Mouse (Mus musculus): ENCODE measurements around the gene Psma6. TPM values are rescaled to one million over a fixed set of nuclear protein-coding genes. Genes with fewer than 3 reads are reported as not detected.

The Psma6 gene
- polyA plus RNA-seq, 1 experiment from 2014 or later: 378 TPM

Other genes with a start within 250 kb of the Psma6 start
- 65.4 and 70.1 TPM in 2 replicates for gene Srp54b, start 229.1 kb upstream of the Psma6 start, polyA plus RNA-seq (2015; fragmentation: Nextera tagmentation; extraction: Ambion mirVana)
- 0.35 TPM in 1 of 2 replicates, not detected in the other for gene 1700047I17Rik2, start 184.6 kb upstream of the Psma6 start, polyA plus RNA-seq (2015; fragmentation: Nextera tagmentation; extraction: Ambion mirVana)
- gene Srp54c, start 154.1 kb upstream of the Psma6 start, polyA plus RNA-seq (2015; fragmentation: Nextera tagmentation; extraction: Ambion mirVana): 79.0 and 87.9 TPM in 2 replicates
- 13.2 and 14.2 TPM in 2 replicates for gene 1110008L16Rik, start 84.6 kb upstream of the Psma6 start, polyA plus RNA-seq (2015; fragmentation: Nextera tagmentation; extraction: Ambion mirVana)
- 11.0 and 11.2 TPM in 2 replicates for gene Ppp2r3c, start 81.2 kb upstream of the Psma6 start, polyA plus RNA-seq (2015; fragmentation: Nextera tagmentation; extraction: Ambion mirVana)
- 139 and 155 TPM in 2 replicates for gene Nfkbia, start 108.4 kb downstream of the Psma6 start, polyA plus RNA-seq (2015; fragmentation: Nextera tagmentation; extraction: Ambion mirVana)
- gene Aldoart2, start 181.0 kb downstream of the Psma6 start, polyA plus RNA-seq (2015; fragmentation: Nextera tagmentation; extraction: Ambion mirVana): 0.10 TPM in 1 of 2 replicates, not detected in the other
- gene Insm2, start 215.2 kb downstream of the Psma6 start, polyA plus RNA-seq (2015; fragmentation: Nextera tagmentation; extraction: Ambion mirVana): 0.09 TPM in 1 of 2 replicates, not detected in the other